Mouse (Mus musculus): ENCODE results near the gene Ppm1f. TPM values are rescaled to one million over a fixed set of nuclear protein-coding genes. Genes with fewer than 3 reads are reported as not detected.

Ppm1f gene
- polyA plus RNA-seq, 1 experiment: 26.5 TPM

GRCm38 (mm10) chr16:16966290-16966689 is 70.0 kb downstream of the Ppm1f start:
- Histone ChIP-seq H3K9ac (ENCODE audit: low read depth, poor library complexity, severe bottlenecking) (no peak overlapping the region), H3K36me3 (ENCODE audit: control insufficient read depth, insufficient read depth, low read length, poor library complexity, severe bottlenecking) (no peaks in the 10 kb centered on the region), H3K27me3 (ENCODE audit: control insufficient read depth, insufficient read depth, low read length, poor library complexity, severe bottlenecking) (no peaks in the 10 kb centered on the region), H3K27ac (ENCODE audit: insufficient read depth, low read length) (no peak overlapping the region), H3K9me3 (replicated peaks; ENCODE audit: control insufficient read depth, insufficient read depth, low read length, poor library complexity, severe bottlenecking) (no peaks in the 10 kb centered on the region), H3K4me1 (ENCODE audit: control insufficient read depth, insufficient read depth, low read length) (no peaks in the 10 kb centered on the region), H3K4me3 (ENCODE audit: low read depth, low read length) (no peak overlapping the region)
- TF ChIP-seq POLR2A (IDR thresholded peaks at IDR 0.05; ENCODE audit: insufficient read depth, low read length): no peak
- no peak for TF ChIP-seq CTCF (IDR thresholded peaks at IDR 0.05; ENCODE audit: low read depth, low read length)

Other genes with a start within 250 kb of the Ppm1f start
- not detected in 2 replicates for gene Olfr19, start 220.1 kb upstream of the Ppm1f start, polyA plus RNA-seq (2011; ENCODE audit: insufficient read depth, insufficient read length, low read depth, missing spikeins)
- gene Spag6l, start 67.0 kb upstream of the Ppm1f start, polyA plus RNA-seq (2011; ENCODE audit: insufficient read depth, insufficient read length, low read depth, missing spikeins): 0.64 and 1.2 TPM in 2 replicates
- gene Igll1, start 32.5 kb upstream of the Ppm1f start, polyA plus RNA-seq (2011; ENCODE audit: insufficient read depth, insufficient read length, low read depth, missing spikeins): not detected in 2 replicates
- gene Top3b, start 25.7 kb upstream of the Ppm1f start, polyA plus RNA-seq (2011; ENCODE audit: insufficient read depth, insufficient read length, low read depth, missing spikeins): 195 and 196 TPM in 2 replicates
- 2.6 and 3.4 TPM in 2 replicates for gene Vpreb1, start 25.6 kb upstream of the Ppm1f start, polyA plus RNA-seq (2011; ENCODE audit: insufficient read depth, insufficient read length, low read depth, missing spikeins)
- gene Mapk1, start 86.9 kb downstream of the Ppm1f start, polyA plus RNA-seq (2011; ENCODE audit: insufficient read depth, insufficient read length, low read depth, missing spikeins): 327 and 351 TPM in 2 replicates
- 6.9 and 11.0 TPM in 2 replicates for gene Ypel1, start 173.2 kb downstream of the Ppm1f start, polyA plus RNA-seq (2011; ENCODE audit: insufficient read depth, insufficient read length, low read depth, missing spikeins)
- gene Ppil2, start 214.8 kb downstream of the Ppm1f start, polyA plus RNA-seq (2011; ENCODE audit: insufficient read depth, insufficient read length, low read depth, missing spikeins): 128 and 139 TPM in 2 replicates
- gene 2610318N02Rik, start 228.7 kb downstream of the Ppm1f start, polyA plus RNA-seq (2011; ENCODE audit: insufficient read depth, insufficient read length, low read depth, missing spikeins): 44.0 and 55.6 TPM in 2 replicates
- 21.0 and 26.1 TPM in 2 replicates for gene Sdf2l1, start 235.9 kb downstream of the Ppm1f start, polyA plus RNA-seq (2011; ENCODE audit: insufficient read depth, insufficient read length, low read depth, missing spikeins)
- 15.3 and 15.5 TPM in 2 replicates for gene Ydjc, start 248.2 kb downstream of the Ppm1f start, polyA plus RNA-seq (2011; ENCODE audit: insufficient read depth, insufficient read length, low read depth, missing spikeins)